Mouse (Mus musculus): ENCODE results near the gene Ddx55.

Gene Ddx55

GRCm38 (mm10) chr5:124610965-124611364 is 58.3 kb downstream of the Ddx55 start:
- DNase-seq (ENCODE audit: low read depth, low spot score), result peak; percentile 96

DNA sequence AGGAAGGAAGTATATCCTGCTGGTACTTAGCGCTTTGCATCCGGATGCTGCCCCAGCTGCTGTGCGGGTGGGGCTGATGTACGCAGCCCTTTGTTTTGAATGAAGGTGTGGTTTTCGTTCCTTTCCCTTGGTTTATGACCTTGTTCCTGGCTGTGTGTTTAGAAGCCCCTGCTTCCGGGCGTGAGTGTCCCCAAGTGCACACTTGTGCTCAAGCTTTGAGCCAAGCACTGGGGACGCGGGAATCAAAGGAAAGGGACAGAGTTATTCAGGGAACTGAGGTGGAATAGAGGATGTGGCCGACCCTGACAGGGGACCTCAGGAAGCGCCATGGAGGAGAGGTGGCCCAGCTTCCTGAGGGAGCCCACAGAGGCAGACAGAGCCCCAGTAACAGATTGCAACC is 62.0 kb downstream of the Ddx55 start:
- DNase-seq (ENCODE audit: low read depth, low spot score), result peak; percentile 85

GRCm38 (mm10) chr5:124618711-124619110 is 66.0 kb downstream of the Ddx55 start:
- peak; percentile 52 for DNase-seq (ENCODE audit: low read depth, low spot score)
